Mouse (Mus musculus): ENCODE results near the gene 5330417H12Rik. TPM values are rescaled to one million over a fixed set of nuclear protein-coding genes. Genes with fewer than 3 reads are reported as not detected.

The 5330417H12Rik gene
- polyA plus RNA-seq, 1 experiment: not detected

DNA sequence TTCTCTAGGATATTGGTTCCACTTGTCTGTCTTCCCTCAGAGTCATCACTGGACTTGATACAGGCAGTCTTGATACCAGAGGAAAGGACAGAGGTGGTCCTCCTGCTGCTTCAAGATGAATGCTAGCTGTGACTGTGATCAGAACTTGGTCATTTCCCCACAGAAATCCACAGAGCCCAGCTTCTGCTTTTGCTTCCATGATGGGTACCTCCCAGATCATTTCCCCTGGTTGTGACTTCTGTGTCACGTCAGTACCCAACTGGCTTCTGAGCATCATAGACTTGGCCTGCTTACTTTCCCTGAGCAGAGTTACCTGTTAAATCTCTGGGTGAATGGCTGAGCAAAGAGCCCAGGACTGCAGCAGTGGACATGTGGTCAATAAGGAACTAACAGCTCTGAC is 17.2 kb downstream of the 5330417H12Rik start:
- Histone ChIP-seq H3K27ac (ENCODE audit: insufficient read depth, low read depth, low read length) (peak overlapping the region; percentile 38; the same call in 1 of the 2 replicates), H3K4me3 (ENCODE audit: insufficient read depth, low read length) (no peak overlapping the region), H3K4me1 (ENCODE audit: control insufficient read depth, insufficient read depth, low read length) (peaks cover 73% of the 10 kb centered on the region)
- TF ChIP-seq CTCF (IDR thresholded peaks at IDR 0.05; ENCODE audit: low read depth, low read length): no peak
- TF ChIP-seq POLR2A (IDR thresholded peaks at IDR 0.05; ENCODE audit: borderline replicate concordance, low read depth, low read length): no peak

DNA sequence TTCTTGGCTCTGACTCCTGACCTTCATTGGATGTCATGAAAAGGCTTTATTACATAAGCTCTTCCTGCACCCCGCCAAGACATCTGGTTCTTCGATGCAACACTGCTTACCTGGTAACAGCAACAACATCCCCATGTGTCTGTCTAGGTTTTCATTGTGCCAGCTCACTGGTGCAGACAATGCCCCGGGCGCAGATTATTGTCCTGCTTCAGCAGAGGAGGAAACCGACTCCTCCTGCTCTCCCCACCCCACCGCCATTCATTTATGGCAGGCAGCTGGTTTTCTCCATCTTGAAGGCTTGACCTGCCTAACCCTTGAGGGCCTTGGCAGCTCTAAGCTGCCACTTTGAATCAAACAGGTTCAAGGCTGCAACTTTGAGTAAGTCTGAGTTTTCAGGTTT is 22.0 kb downstream of the 5330417H12Rik start:
- Histone ChIP-seq H3K4me3 (ENCODE audit: insufficient read depth, low read length) (no peak overlapping the region), H3K27ac (ENCODE audit: insufficient read depth, low read depth, low read length) (no peak overlapping the region), H3K4me1 (ENCODE audit: control insufficient read depth, insufficient read depth, low read length) (peaks cover 85% of the 10 kb centered on the region)
- no peak for TF ChIP-seq POLR2A (IDR thresholded peaks at IDR 0.05; ENCODE audit: borderline replicate concordance, low read depth, low read length)
- no peak for TF ChIP-seq CTCF (IDR thresholded peaks at IDR 0.05; ENCODE audit: low read depth, low read length)

DNA sequence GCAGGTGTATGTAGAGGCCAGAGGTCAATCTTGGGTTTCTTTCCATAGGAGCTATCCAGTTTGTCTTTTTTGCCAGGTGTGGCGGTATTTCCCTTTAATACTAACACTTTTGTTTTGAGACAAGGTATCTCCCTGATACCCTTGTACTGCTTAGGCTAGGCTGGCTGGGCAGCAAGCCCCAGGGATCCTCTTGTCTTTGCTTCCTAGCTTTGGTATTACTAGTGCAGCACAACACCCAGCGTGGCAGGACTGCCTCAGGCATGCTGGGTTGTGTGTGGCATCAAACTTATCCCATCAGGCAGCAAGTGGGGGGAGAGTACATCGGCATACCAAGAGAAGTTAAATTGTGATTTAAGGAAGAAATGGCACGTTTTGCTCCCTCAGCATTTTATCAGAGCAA is 22.5 kb downstream of the 5330417H12Rik start:
- H3K27ac ChIP-seq (ENCODE audit: insufficient read depth, low read depth, low read length): no peak overlapping the region
- H3K4me1 ChIP-seq (ENCODE audit: control insufficient read depth, insufficient read depth, low read length): peaks cover 84% of the 10 kb centered on the region
- H3K4me3 ChIP-seq (ENCODE audit: insufficient read depth, low read length): no peak overlapping the region
- TF ChIP-seq CTCF (IDR thresholded peaks at IDR 0.05; ENCODE audit: low read depth, low read length): no peak
- no peak for TF ChIP-seq POLR2A (IDR thresholded peaks at IDR 0.05; ENCODE audit: borderline replicate concordance, low read depth, low read length)

GRCm38 (mm10) chr7:107600651-107601050 is 24.3 kb downstream of the 5330417H12Rik start:
- Histone ChIP-seq H3K4me1 (ENCODE audit: control insufficient read depth, insufficient read depth, low read length) (peaks cover 78% of the 10 kb centered on the region), H3K27ac (ENCODE audit: insufficient read depth, low read depth, low read length) (no peak overlapping the region), H3K4me3 (ENCODE audit: insufficient read depth, low read length) (no peak overlapping the region)
- TF ChIP-seq CTCF (IDR thresholded peaks at IDR 0.05; ENCODE audit: low read depth, low read length) (no peak), POLR2A (IDR thresholded peaks at IDR 0.05; ENCODE audit: borderline replicate concordance, low read depth, low read length) (no peak)

GRCm38 (mm10) chr7:107597956-107598355 is 27.0 kb downstream of the 5330417H12Rik start:
- no peak overlapping the region for H3K4me3 ChIP-seq (ENCODE audit: insufficient read depth, low read length)
- H3K4me1 ChIP-seq (ENCODE audit: control insufficient read depth, insufficient read depth, low read length): peaks cover 63% of the 10 kb centered on the region
- TF ChIP-seq CTCF (IDR thresholded peaks at IDR 0.05; ENCODE audit: low read depth, low read length) (no peak), POLR2A (IDR thresholded peaks at IDR 0.05; ENCODE audit: borderline replicate concordance, low read depth, low read length) (no peak)
- peak overlapping the region; percentile 68 for H3K27ac ChIP-seq (ENCODE audit: insufficient read depth, low read depth, low read length)

DNA sequence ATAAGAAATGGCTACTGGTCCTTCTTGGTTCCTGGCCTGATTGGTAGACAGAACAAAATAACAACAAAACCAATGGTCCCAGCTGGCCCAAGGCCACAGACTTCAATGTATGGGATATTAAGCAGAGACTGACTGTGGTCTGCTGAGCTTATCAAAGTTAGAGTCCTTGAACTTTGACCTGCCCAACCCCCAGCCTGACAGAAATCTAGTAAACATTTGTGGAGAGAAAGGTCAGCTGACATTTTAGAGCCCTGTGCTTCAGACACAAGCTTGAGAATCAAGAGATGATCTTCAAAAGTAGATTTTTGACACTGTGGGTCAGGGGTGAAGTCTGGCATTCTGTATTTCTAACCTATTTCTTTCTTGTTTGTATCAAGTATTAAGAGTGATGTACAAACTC is 28.2 kb downstream of the 5330417H12Rik start:
- peak overlapping the region; percentile 1; the same call in 1 of the 2 replicates for H3K4me3 ChIP-seq (ENCODE audit: insufficient read depth, low read length)

GRCm38 (mm10) chr7:107595426-107595825 is 29.5 kb downstream of the 5330417H12Rik start:
- H3K4me3 ChIP-seq (ENCODE audit: insufficient read depth, low read length): peak overlapping the region; percentile 80
- peak overlapping the region; percentile 47 for H3K27ac ChIP-seq (ENCODE audit: insufficient read depth, low read depth, low read length)
- peaks cover 48% of the 10 kb centered on the region for H3K4me1 ChIP-seq (ENCODE audit: control insufficient read depth, insufficient read depth, low read length)
- TF ChIP-seq POLR2A (IDR thresholded peaks at IDR 0.05; ENCODE audit: borderline replicate concordance, low read depth, low read length) (no peak), CTCF (IDR thresholded peaks at IDR 0.05; ENCODE audit: low read depth, low read length) (no peak)

More for the DNA sequence above, 28.2 kb downstream of the 5330417H12Rik start:
- Histone ChIP-seq H3K27ac (ENCODE audit: insufficient read depth, low read depth, low read length) (peak overlapping the region; percentile 68), H3K4me1 (ENCODE audit: control insufficient read depth, insufficient read depth, low read length) (peaks cover 57% of the 10 kb centered on the region)
- TF ChIP-seq CTCF (IDR thresholded peaks at IDR 0.05; ENCODE audit: low read depth, low read length): no peak
- TF ChIP-seq POLR2A (IDR thresholded peaks at IDR 0.05; ENCODE audit: borderline replicate concordance, low read depth, low read length): no peak

- H3K4me1 ChIP-seq (ENCODE audit: control insufficient read depth, insufficient read depth, low read length): peaks cover 46% of the 10 kb centered on the region
- H3K27ac ChIP-seq (ENCODE audit: insufficient read depth, low read depth, low read length): peak within 1 kb of the TSS; percentile 94
- peak within 1 kb of the TSS; percentile 80 for H3K4me3 ChIP-seq (ENCODE audit: insufficient read depth, low read length)
- TF ChIP-seq POLR2A (IDR thresholded peaks at IDR 0.05; ENCODE audit: borderline replicate concordance, low read depth, low read length): no peak
- TF ChIP-seq CTCF (IDR thresholded peaks at IDR 0.05; ENCODE audit: low read depth, low read length): no peak
Measured at GRCm38 (mm10) chr7:107594857-107595402, 30.0 kb downstream of the 5330417H12Rik start, which contains the start of gene Ppfibp2. Gene Ppfibp2 (plus strand): TSS chr7:107595207.

DNA sequence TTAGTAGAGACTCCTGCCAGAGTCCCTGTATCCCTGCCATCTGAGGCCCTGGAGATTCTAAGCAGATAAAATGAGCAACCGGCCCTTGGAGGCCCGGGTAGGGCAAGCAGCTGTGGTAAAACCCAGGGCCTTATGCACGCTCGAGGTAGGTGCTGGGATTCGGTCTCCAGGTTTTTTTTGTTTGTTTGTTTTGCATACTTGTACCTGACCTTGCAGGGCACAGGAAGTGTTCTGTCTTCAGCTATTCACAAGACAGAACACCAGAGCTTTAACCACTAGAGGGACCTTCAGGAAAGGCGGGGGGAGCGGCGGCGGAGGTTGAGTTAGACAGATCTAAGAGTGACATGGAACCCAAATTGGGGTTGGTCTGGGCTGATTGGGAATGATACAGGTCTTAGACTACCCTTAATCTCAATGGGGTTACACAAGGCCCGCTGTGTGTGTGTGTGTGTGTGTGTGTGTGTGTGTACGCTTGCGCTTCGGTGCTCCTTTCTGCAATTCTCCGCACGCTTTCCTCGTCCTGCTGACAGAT is 30.6 kb downstream of the 5330417H12Rik start:
- TF ChIP-seq CTCF (IDR thresholded peaks at IDR 0.05; ENCODE audit: low read depth, low read length): 0 out of 2 replicates have a peak, but pooled peaks have one; percentile 4
- TF ChIP-seq POLR2A (IDR thresholded peaks at IDR 0.05; ENCODE audit: borderline replicate concordance, low read depth, low read length): no peak
- peak overlapping the region; percentile 94 for H3K27ac ChIP-seq (ENCODE audit: insufficient read depth, low read depth, low read length)
- peak overlapping the region; percentile 80 for H3K4me3 ChIP-seq (ENCODE audit: insufficient read depth, low read length)
- peaks cover 42% of the 10 kb centered on the region for H3K4me1 ChIP-seq (ENCODE audit: control insufficient read depth, insufficient read depth, low read length)

DNA sequence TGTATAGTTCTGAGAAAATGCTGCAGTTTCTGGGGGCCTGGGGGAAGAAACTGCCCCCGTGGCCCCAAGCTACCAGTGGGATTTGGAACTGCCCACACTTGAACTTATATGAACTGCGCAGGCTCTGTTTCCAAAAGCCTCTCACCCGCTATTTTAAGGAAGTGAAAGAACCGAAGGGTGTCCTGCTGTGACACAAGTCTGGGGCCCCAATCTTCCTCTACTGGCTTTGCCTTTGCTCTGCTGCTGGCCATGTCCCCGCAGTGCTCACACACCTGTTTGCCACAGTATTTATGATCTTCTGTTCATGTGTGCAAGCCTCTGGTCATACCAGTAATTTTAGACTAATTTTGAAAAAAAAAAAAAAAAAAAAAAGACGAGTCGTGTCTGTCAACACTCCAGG is 31.1 kb downstream of the 5330417H12Rik start:
- TF ChIP-seq CTCF (IDR thresholded peaks at IDR 0.05; ENCODE audit: low read depth, low read length) (no peak), POLR2A (IDR thresholded peaks at IDR 0.05; ENCODE audit: borderline replicate concordance, low read depth, low read length) (no peak)
- Histone ChIP-seq H3K27ac (ENCODE audit: insufficient read depth, low read depth, low read length) (peak overlapping the region; percentile 94), H3K4me1 (ENCODE audit: control insufficient read depth, insufficient read depth, low read length) (peaks cover 37% of the 10 kb centered on the region), H3K4me3 (ENCODE audit: insufficient read depth, low read length) (peak overlapping the region; percentile 80)
